Mouse (Mus musculus) left cerebral cortex, postnatal 36 days (tissue): Measurements from ENCODE around the gene Fbxo10. TPM values are rescaled to one million over a fixed set of nuclear protein-coding genes. Genes with fewer than 3 reads are reported as not detected.
A peak's percentile ranks its signal among the peaks of the same experiment; 100 is the strongest.
"Not testable (repeated sequence)": the region's sequence is repeated elsewhere in the genome, so short reads cannot be mapped to it uniquely, and the experiment has no call there.

Experiments used
- DNase-seq, 2 experiments: peaks; one replicate each; pipeline ENCODE4 v3.0.0; 2021 to 2022; ENCODE audit warnings: low spot score in 2 of 2, mixed read lengths in 1 of 2
- intact Hi-C: fragments of 180-260 bp; cut with DNase I; formaldehyde crosslinking; loops from one replicate; pipeline ENCODE4 v1.15.1; 2025
- total RNA-seq, 2 experiments: library from RNA; stranded (reverse); gene quantifications; 2 replicates each; pipeline ENCODE4 v1.2.3; 2021

The Fbxo10 gene
- total RNA-seq, 2 experiments from 2014 or later = 30.3 to 34.8 TPM

DNA sequence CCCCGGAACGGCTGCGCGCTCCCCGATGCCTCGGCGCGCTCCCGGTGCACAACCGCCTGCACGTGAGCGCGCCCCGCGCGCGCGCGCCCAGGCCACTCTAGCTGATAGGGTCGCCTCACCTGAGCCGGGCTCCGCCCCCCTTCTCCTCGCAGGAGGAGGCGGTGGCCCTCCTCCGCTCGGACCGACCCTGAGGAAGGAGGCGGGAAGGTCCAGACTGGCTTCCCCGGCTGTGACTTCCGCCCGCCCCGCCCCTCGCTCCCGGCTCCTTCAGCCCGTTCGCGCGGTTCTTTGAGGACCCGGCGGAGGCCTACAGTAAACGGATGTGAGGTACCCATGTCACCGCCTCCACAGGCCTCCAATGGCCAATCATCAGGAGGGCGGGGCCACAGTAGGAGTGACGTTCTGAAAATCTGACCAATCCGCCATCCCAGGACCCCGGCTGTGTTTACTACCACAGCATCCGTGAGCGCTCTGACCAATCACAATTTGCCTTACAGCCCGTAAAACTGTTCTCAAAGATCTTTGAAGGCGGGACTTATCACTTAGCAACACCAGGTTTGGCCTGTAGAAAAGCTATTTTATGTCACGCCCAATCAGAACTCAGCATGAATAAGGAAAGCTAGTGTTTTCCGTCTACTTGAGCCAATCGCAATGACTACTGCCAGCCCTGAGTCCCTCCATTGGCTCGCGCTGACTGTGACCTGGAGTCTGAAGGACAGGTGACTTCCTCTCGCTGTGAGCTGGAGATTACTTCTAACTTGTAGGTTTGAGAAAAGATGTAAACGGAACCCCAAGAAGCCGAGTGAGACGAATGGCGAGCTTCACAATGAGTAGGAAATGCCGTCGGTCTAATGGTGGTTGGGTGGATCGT is 72.1 kb downstream of the Fbxo10 start, which contains the start of gene Zbtb5:
Zbtb5 (minus strand) TSS at position 308 of the 871 bp plus-strand sequence.
- DNase-seq = peak; percentile 99 to 100
- intact Hi-C loops = loop anchor here (2.0 to 10.0 kb wide), 2 partner anchors 40 to 392 kb away; partner anchors contain the start of gene Slc25a51

DNA sequence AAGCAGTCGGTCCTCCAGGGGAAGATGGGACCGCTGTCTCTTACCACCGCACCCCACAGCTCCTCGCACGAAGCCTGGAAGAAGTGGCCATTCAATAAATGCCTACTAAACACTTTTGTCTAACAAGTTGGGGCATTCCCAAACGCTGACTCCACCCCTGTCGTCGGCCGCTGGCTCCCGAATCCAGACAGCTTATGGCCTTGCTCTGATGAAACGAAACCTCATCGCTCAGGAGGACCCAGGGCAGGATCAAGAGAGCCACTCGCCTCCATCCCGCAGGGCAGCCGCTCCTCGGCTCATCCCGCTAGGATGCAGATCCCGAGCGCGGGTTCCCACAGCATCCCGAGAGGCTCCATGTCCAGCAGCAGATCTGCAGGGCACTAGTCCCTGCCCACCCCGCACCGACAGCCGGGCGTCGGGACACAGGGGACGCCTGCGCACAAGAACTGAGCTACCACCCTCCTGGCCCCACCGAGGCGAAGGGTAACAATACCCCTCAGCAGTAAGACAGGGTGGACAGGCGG is 72.8 kb downstream of the Fbxo10 start:
- intact Hi-C loops = loop anchor here (2.0 to 10.0 kb wide), 2 partner anchors 39 to 393 kb away; partner anchors contain the start of gene Slc25a51
- no peak for DNase-seq

DNA sequence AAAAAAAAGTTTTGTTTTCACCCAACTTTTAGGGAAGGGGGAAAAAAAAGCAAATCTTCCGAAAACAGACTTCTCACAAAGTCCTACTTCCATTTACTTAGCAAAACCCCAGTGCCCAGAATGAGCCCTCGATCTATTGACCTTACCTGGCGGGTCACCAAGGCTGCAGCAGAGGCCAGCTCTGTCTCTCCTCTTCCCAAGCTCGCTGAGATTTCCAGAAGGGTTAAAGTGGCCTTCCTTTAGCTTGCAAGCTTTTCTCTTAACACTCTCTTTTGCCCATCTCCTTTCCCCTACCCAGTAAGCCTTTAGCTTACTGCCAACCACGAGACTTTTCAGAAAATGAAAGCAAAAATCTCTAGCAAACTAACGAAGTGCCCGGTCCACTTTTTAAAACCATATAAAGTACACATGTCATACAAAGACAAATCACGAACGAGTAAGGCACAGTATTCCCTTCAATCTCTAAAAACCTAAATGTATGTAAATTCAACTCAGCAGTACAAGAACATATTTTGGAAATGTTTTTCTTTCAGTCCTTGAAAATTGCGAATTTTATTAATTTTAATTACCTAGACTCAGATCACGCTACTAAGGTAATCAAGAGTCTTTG is 73.5 kb downstream of the Fbxo10 start:
- intact Hi-C loops = loop anchor here (10.0 kb wide), 1 partner anchor 394 kb away; the partner anchor contains the start of gene Slc25a51
- DNase-seq = no peak

DNA sequence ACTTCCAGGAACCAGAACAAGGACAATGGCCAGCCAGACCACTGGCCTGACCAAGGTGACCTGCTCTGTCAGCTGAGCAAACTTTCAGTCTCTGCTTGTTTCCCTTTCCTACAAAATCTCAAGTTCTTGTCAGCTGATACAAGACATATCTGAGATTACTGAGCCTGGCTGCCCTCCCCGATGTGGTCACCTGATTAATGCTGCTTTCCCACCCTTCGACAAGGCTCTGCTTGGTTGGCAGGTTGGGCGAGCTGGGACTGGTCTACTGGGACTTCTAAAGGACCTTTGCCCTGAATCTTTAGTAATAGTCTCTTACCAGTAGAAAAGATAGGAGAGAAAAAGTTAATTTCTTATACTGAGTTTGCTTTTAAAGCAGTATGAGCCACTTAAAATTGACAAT is 79.0 kb downstream of the Fbxo10 start:
- no peak for DNase-seq
- intact Hi-C loops = no loop called here

DNA sequence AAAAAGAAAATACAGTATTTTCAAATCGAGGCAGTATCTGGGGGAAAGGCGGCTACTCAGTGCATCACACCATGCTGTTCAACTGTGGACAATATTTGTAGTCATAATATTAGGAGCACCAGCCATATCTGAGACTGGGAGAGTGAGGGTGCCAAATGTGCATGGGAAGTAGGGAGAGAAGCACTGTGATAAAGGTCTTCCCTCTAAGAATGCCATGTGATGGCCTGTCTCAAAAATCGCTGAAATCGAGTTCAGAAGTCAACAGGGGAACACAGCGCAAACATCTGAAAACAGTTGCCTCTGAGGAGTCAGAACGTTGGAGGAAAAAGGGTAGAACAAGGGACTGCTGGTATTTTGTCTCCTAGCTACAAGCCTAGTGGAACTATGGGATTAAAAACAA is 84.4 kb downstream of the Fbxo10 start:
- no peak for DNase-seq
- intact Hi-C loops = no loop called here

DNA sequence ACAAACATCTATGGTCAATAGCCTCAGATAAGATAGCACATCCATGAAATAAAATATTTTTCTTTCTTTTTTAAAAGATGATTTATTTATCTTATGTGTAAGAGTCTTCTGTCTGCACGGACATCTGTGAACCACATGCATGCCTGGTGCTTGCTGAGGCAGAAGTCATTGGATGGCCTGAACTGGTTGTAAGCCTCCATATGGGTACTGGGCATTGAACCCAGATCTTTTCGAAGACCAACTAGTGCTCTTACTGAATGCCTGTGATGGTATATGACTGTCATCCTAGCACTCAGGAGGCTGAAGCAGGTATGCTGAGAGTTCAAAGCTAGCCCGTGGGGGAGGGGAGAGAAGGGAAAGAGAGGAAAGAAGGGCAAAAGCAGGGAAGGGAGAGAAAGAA is 86.3 kb downstream of the Fbxo10 start:
- intact Hi-C loops = no loop called here
- DNase-seq = no peak

DNA sequence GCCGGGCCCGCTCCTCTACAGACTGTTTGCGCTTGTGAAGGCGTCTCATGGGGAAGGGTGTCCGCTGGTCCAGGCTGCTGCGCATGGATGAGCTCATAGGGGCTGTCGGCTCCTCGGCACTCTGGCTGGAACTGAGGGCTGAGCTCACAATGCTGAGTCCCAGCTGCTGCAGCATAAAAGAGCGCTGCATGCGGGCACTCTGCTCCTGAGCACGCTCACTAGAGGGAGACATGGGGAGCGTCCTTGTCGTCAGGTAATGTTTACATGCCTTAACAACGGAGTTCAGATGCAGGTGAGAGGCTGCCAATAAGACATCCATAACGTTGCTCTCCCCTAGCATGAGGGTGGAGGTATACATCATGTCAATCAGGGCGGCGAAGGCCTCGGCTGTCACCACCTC is 89.6 kb downstream of the Fbxo10 start:
- DNase-seq = no peak
- intact Hi-C loops = no loop called here

DNA sequence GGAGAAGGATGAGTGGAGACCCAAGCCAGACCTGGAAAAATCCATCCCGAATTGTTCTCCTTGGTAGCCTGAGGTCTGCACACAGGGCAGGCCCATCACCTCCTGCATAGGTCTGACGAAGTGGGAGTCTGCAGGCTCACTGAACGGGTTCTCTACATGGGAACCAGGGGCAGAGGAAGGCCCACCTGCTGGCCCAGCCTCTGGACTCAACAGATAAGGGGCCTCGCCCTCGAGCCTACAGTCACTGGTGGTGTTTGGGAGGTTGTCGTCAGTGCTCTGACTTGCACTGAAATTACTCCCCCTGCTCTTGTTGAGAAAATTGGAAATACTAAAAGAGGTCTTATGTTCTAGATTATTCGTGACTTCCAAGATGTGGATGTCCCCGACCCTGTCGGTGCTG is 90.6 kb downstream of the Fbxo10 start:
- intact Hi-C loops = no loop called here
- DNase-seq = no peak

DNA sequence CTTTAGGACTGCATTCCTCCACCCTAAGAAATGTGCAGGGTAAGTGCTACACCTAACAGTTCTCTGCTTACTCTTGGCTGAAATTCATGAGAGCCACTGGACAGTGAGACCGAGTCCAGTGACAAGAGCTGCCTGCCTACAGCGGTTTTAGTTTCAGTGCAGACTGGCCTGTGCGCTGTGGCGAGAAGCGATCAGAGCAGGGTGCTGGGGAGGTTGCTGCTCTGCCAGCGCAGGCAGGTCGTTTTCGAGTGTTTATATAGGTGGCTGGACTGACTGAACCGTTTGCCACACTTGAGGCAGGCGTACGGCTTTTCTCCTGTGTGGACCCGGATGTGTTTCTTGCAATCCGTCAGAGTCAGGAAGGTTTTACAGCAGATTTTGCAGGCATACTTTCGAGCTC is 91.2 kb downstream of the Fbxo10 start:
- DNase-seq = not testable (repeated sequence)

DNA sequence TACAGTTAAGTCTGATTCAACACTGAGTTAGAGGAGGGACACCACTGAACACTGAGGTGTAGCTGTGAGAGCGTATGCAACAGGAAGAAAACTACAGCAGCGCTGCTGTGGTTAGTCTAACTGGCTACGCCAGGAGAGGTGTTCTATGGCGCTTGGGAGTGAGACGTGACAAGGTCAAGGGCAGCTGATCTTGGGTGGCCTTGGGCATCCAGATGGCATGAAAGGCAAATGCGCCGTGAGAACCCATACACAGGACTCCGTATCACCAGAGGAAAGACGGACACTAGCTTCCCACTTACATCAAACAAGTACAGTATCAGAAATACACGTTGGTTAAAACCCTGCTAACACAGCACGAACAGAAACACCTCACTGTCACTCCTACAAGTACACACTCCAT is 92.1 kb downstream of the Fbxo10 start:
- DNase-seq, intact Hi-C loops: not testable (repeated sequence)

More for the DNA sequence above, 91.2 kb downstream of the Fbxo10 start:
- intact Hi-C loops = not testable (repeated sequence)

DNA sequence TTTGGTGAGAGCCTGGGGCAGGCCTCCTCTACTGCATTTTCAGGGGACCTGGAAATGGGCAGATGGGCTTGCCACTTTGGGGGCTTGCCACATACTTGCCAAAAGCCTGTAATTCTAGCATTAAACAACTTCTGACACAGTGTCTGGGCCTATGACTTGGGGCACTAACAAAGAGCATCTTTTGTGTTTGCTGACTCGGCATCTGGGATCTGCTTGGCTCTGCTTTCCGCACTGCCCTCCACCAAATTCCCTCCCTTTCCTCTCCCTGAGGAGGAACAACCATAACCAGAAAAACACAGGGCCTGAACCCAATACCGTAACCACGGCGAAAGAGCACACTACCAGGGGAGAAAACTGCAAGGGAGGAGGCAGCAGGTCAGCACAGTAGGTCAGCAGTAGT is 93.8 kb downstream of the Fbxo10 start:
- DNase-seq = no peak
- intact Hi-C loops = no loop called here

Other genes with a start within 250 kb of the Fbxo10 start
- gene Grhpr, start 103.2 kb downstream of the Fbxo10 start, total RNA-seq = 10 to 100 TPM; 23.5 to 31.0 TPM
- 1 to 10 TPM; 8.0 to 8.8 TPM for gene Zbtb5, start 72.2 kb downstream of the Fbxo10 start, total RNA-seq
- 10 to 100 TPM; 10.9 to 13.5 TPM for gene Polr1e, start 66.0 kb downstream of the Fbxo10 start, total RNA-seq
- 10 to 100 TPM; 63.4 to 70.2 TPM for gene Tomm5, start 23.5 kb upstream of the Fbxo10 start, total RNA-seq
- gene Frmpd1, start 100.3 kb upstream of the Fbxo10 start, total RNA-seq = 10 to 100 TPM; 11.7 to 16.4 TPM
- gene Trmt10b, start 212.5 kb upstream of the Fbxo10 start, total RNA-seq = 10 to 100 TPM; 15.0 to 17.8 TPM